Mouse (Mus musculus) hindbrain, embryonic 12.5 days (tissue): ENCODE results near the gene Tpgs1. TPM values are rescaled to one million over a fixed set of nuclear protein-coding genes. Genes with fewer than 3 reads are reported as not detected.
"Not testable (repeated sequence)": the region's sequence is repeated elsewhere in the genome, so short reads cannot be mapped to it uniquely, and the experiment has no call there.

Experiments used
- ATAC-seq: fragments of 200-750 bp; cut with Nextera tagmentation; 2 replicates; pipeline ENCODE4 v1.8.0; 2017; ENCODE audit warnings: moderate TSS enrichment; ENCODE audit not compliant: low FRiP score
- H3K27ac ChIP-seq: fragments of 300-500 bp; sonication (generic); 2 replicates; pipeline ENCODE4 v1.5.1; 2016; ENCODE audit warnings: mild to moderate bottlenecking
- H3K27me3 ChIP-seq: fragments of 300-500 bp; sonication (generic); 2 replicates; pipeline ENCODE4 v1.6.1; 2016; ENCODE audit warnings: mild to moderate bottlenecking
- H3K36me3 ChIP-seq: fragments of 300-500 bp; sonication (generic); 2 replicates; pipeline ENCODE4 v1.6.1; 2016; ENCODE audit warnings: mild to moderate bottlenecking
- H3K4me1 ChIP-seq: fragments of 300-500 bp; sonication (generic); 2 replicates; pipeline ENCODE4 v1.6.1; 2016
- H3K4me2 ChIP-seq: fragments of 300-500 bp; sonication (generic); replicated peaks from 2 replicates; pipeline ENCODE4 v1.6.1; 2016; ENCODE audit warnings: mild to moderate bottlenecking
- H3K4me3 ChIP-seq: fragments of 300-500 bp; sonication (generic); 2 replicates; pipeline ENCODE4 v1.5.1; 2016; ENCODE audit warnings: mild to moderate bottlenecking
- H3K9ac ChIP-seq: fragments of 300-500 bp; sonication (generic); 2 replicates; pipeline ENCODE4 v1.6.1; 2016; ENCODE audit warnings: mild to moderate bottlenecking, moderate library complexity
- H3K9me3 ChIP-seq: fragments of 300-500 bp; sonication (generic); replicated peaks from 2 replicates; pipeline ENCODE4 v1.6.1; 2016; ENCODE audit warnings: mild to moderate bottlenecking
- WGBS: fragments of 180-500 bp; shearing (Covaris S2); methylation state at CpG from one replicate; pipeline ENCODE4 v1.1.7; 2016; 5-methylcytosine and 5-hydroxymethylcytosine counted together
- polyA plus RNA-seq: library from polyadenylated mRNA; unstranded; fragments of >200 nt; fragmentation: Nextera tagmentation; extraction: Ambion mirVana; gene quantifications from 2 replicates; pipeline ENCODE4 v1.2.1, GENCODE M21; 2016

Gene Tpgs1
- polyA plus RNA-seq, 1 experiment from 2014 or later: 69.4 TPM

DNA sequence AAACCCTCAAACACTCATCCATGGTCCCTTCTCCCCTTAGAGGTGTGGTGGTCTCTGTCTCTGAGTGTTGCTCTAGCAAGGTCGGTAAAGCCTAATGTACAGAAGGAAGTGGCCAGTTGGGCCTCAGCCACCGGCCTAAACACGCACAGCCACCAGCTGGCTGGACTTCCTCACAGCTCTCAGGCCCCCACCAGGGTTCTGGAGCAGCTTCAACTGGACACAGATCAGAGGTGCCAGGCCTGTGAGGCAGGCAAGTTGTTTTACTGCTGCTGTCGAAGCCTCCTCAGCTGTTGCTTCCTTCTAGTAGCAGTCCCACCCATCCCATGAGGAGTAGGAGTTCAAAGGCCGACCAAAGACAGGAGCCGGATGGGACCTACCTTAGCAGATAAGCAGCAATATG lies 28.7 kb downstream of the Tpgs1 start:
- WGBS: 82% methylated on average over 6 of the region's 6 CpGs
- 0 out of 2 replicates have a peak, but pooled peaks cover 2% of the 10 kb centered on the region for H3K4me1 ChIP-seq
- H3K9ac ChIP-seq: no peak overlapping the region
- H3K27ac ChIP-seq: no peak overlapping the region
- no peak overlapping the region for H3K4me3 ChIP-seq
- H3K9me3 ChIP-seq: no peaks in the 10 kb centered on the region
- H3K27me3 ChIP-seq: no peaks in the 10 kb centered on the region
- no peak overlapping the region for H3K4me2 ChIP-seq
- no peaks in the 10 kb centered on the region for H3K36me3 ChIP-seq
- no peak for ATAC-seq

DNA sequence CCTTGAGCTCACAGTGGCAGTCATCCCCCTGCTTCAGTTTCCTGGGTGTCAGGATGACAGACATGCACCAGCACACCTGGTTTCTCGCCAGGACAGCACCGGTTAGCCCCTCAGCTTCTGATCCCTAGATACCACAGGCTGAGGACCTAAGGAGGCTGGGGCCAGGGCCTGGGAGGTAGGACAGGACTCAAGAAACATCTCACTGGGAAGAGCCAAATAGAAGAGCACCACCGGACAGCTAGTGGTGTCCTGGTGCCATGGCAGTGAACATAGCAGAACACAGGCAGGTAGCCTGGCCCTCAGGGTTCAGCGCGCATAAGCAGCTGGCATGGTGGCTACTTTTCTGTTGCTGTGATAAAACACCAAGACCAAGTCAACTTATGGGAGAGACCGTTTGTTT lies 29.3 kb downstream of the Tpgs1 start:
- Histone ChIP-seq H3K36me3 (no peaks in the 10 kb centered on the region), H3K27ac (no peak overlapping the region), H3K9me3 (no peaks in the 10 kb centered on the region), H3K9ac (no peak overlapping the region), H3K4me3 (no peak overlapping the region), H3K27me3 (no peaks in the 10 kb centered on the region), H3K4me2 (no peak overlapping the region), H3K4me1 (0 out of 2 replicates have a peak, but pooled peaks cover 2% of the 10 kb centered on the region)
- ATAC-seq: no peak
- WGBS: 90% methylated on average over 6 of the region's 6 CpGs

DNA sequence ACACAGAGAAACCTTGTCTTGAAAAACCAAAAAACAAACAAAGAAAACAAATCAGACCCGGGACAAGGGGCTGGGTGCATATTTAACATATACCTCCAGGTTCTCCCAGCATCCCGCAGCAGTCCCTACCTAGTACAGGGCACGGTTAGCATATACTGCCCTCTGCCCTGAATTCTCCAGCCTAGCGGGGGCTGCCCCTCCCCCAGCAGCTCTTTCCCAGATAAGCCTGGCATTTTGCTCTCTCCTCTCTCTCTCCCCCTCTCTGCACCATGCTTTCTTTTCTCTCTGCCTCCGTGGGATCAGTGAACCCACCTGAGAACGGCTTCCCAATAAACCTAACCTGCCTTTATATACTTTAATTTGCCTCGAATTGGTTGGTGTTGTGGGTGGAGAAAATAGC lies 31.5 kb downstream of the Tpgs1 start:
- no peaks in the 10 kb centered on the region for H3K27me3 ChIP-seq
- WGBS: 50% methylated on average over 7 of the region's 7 CpGs
- H3K4me3 ChIP-seq: no peak overlapping the region
- H3K9me3 ChIP-seq: no peaks in the 10 kb centered on the region
- H3K36me3 ChIP-seq: no peaks in the 10 kb centered on the region
- H3K4me1 ChIP-seq: peaks cover 12% of the 10 kb centered on the region
- no peak overlapping the region for H3K4me2 ChIP-seq
- ATAC-seq: no peak
- peak overlapping the region; percentile 10; the same call in 1 of the 2 replicates for H3K9ac ChIP-seq
- no peak overlapping the region for H3K27ac ChIP-seq

DNA sequence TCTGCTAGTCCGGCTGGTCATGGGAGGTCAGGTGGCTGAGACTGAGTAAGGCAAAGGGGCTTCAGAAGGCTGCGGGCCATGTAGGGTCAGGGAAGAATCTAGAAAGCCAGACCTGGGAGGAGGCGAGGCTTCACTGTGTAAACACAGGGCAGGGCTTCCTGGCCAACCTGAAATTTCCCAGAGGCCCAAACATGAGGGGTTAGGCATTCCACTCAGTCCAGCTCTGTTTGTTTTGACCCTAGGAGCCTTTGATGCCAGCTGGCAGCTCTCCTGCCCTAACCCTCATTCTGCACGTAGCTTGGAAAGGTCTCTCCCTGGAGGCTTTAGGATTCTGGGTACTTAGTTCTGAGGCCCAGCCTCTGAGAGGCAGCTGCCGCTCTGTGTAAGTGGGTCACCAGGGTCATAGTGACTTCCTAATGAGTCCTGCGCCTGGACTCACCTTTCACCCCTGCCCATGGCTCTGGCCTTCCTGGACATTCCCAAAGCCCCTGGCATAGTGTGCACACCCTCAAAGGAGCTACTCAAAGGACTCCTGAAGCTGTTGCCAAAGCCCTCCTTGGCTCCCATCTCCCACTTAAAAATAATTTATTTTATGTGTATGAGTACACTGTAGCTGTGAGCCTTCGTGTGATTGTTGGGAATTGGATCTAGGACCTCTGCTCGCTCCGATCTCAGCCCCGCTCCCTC lies 32.4 kb downstream of the Tpgs1 start:
- WGBS: 48% methylated on average over 10 of the region's 10 CpGs
- no peaks in the 10 kb centered on the region for H3K27me3 ChIP-seq
- H3K4me2 ChIP-seq: no peak overlapping the region
- H3K27ac ChIP-seq: no peak overlapping the region
- no peak for ATAC-seq
- no peak overlapping the region for H3K4me3 ChIP-seq
- H3K36me3 ChIP-seq: 0 out of 2 replicates have a peak, but pooled peaks cover 6% of the 10 kb centered on the region
- no peak overlapping the region for H3K9ac ChIP-seq
- H3K4me1 ChIP-seq: peaks cover 19% of the 10 kb centered on the region
- no peaks in the 10 kb centered on the region for H3K9me3 ChIP-seq

DNA sequence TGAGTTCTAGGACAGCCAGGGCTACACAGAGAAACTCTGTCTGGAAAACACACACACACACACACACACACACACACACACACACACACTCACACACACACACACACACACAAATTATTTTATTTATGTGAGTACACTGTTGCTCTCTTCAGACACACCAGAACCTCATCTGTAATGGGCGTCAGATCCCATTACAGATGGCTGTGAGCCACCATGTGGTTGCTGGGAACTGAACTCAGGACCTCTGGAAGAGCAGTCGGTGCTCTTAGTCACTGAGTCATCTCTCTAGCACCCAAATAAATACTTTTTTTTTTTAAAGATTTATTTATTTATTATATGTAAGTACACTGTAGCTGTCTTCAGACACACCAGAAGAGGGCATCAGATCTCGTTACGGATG lies 33.8 kb downstream of the Tpgs1 start:
- H3K4me2 ChIP-seq, H3K27ac ChIP-seq, H3K4me3 ChIP-seq, H3K9me3 ChIP-seq, ATAC-seq, H3K9ac ChIP-seq, H3K27me3 ChIP-seq, H3K36me3 ChIP-seq: not testable (repeated sequence)
- peaks cover 32% of the 10 kb centered on the region for H3K4me1 ChIP-seq
- 91% methylated on average over 4 of the region's 4 CpGs for WGBS

DNA sequence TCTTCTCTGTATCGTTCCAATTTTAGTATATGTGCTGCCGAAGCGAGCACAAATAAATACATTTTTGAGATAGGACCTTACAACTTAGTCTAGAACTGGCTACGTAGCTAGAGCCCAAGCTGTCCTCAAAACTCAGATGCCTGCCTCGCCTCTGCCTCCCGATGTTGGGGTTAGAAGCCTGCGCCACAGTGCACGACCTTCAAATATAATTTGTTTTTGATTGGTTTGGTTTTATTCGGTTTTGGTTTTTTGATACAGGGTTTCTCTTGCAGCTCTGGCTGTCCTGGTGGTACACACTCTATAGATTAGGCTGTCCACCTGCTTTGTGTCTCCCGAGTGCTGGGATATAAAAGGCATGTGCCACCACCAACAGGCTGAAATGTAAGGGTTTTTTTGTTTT lies 34.4 kb downstream of the Tpgs1 start:
- Histone ChIP-seq H3K36me3 (0 out of 2 replicates have a peak, but pooled peaks cover 8% of the 10 kb centered on the region), H3K4me1 (peaks cover 32% of the 10 kb centered on the region), H3K4me3 (peak overlapping the region; percentile 76; the same call in 1 of the 2 replicates), H3K4me2 (peak overlapping the region; percentile 93), H3K9ac (peak overlapping the region; percentile 23; the same call in 1 of the 2 replicates), H3K9me3 (no peaks in the 10 kb centered on the region), H3K27me3 (no peaks in the 10 kb centered on the region), H3K27ac (peak overlapping the region; percentile 84)
- WGBS: 83% methylated on average over 10 of the region's 10 CpGs
- no peak for ATAC-seq

DNA sequence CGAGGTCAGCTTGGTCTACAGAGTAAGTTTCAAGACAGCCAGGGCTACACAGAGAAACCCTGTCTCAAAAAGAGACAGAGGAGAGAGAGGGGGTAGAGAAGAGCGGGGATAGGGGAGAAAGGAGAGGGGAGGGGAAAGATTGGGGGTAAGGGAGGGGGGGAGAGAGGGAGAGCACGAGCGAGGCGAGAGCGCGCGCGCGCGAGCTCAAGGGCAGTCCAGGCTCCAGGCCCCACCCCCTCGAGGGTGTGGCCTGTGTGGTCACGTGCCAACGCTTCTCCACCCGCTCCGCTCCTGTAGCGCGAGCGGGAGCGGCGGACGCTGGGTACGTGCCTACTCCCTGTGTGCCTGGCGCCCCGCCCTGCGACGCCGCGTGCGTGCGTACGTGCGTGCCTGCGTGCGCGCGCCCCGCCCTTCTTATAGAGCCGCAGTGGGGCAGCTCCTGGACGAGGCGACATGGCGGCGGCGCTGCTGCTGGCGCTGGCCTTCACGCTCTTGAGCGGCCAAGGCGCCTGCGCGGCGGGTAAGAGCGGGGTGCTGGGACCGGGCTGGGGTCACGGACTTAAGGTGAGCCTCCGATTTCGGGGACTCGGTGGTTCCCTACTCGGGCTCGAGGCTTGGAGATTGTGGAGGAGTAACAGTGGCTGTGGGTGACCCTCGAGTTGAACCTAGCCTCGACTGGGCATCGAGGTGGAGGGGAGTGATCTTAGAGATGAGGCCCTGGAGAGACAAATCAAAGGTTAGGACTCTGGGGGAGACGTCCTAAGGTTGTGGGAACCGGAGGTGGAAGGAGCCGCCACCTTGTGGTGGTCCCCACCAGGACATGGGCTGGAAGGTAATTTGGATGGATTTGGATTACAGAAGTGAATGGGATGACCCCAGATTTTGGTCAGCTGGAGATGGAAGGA lies 35.1 kb downstream of the Tpgs1 start, which contains the start of gene Bsg:
Gene Bsg, plus strand, starts transcription at position 427 of the 905 bp plus-strand sequence.
- peak within 1 kb of the TSS; percentile 84 for H3K27ac ChIP-seq
- peak within 1 kb of the TSS; percentile 76 for H3K4me3 ChIP-seq
- no peaks in the 10 kb centered on the region for H3K9me3 ChIP-seq
- peaks cover 16% of the 10 kb centered on the region for H3K36me3 ChIP-seq
- peak within 1 kb of the TSS; percentile 93 for H3K4me2 ChIP-seq
- H3K4me1 ChIP-seq: peaks cover 32% of the 10 kb centered on the region
- ATAC-seq: peak; percentile 97
- H3K27me3 ChIP-seq: no peaks in the 10 kb centered on the region
- WGBS: under 1% methylated on average over 65 of the region's 65 CpGs
- peak within 1 kb of the TSS; percentile 84 for H3K9ac ChIP-seq

DNA sequence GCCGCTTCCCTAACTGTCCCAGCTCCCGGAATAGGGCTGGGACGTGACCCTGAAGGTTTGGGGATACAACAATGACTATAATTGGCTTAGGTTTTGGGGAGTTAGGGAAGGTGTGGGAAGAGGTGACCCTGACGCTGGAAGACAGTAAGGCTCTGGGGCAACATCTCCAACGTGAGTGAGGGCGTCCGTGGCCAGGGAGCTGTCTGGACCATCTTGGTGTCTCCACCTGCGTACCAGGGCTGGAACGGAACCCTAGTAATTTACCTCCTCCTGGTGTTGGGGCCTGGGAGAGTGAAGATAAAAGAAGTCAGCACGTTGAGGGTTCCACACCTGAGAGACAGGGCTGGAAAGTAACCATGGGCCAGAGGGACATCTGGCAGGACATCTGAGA lies 35.8 kb downstream of the Tpgs1 start:
- Histone ChIP-seq H3K4me2 (peak overlapping the region; percentile 93), H3K9ac (peak overlapping the region; percentile 84), H3K27me3 (no peaks in the 10 kb centered on the region), H3K27ac (peak overlapping the region; percentile 84), H3K4me1 (peaks cover 32% of the 10 kb centered on the region), H3K4me3 (peak overlapping the region; percentile 76), H3K36me3 (peaks cover 22% of the 10 kb centered on the region), H3K9me3 (no peaks in the 10 kb centered on the region)
- 5% methylated on average over 10 of the region's 10 CpGs for WGBS
- ATAC-seq: no peak

DNA sequence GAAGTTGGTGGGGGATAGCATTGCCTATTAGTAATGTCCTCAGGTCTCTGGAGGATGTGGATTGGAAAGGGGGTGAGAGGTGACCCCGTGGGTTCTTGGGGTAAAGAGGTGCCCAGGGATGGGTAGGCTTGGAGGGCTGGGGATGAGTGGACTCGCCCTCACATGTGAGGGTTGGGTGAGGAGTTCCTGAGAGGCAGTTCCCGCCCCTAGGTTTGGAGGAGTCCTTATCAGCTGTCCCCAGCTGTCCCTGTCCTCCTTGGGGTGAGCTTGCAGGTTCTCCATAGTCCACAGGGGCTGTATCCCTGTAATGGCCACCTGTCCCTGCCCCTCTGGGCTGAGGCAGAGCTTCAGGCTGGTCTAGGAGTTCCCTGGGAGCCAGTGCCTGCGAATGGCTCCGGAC lies 36.8 kb downstream of the Tpgs1 start:
- WGBS: 78% methylated on average over 5 of the region's 5 CpGs
- peak overlapping the region; percentile 84 for H3K9ac ChIP-seq
- H3K4me3 ChIP-seq: peak overlapping the region; percentile 76; the same call in 1 of the 2 replicates
- H3K27ac ChIP-seq: no peak overlapping the region
- peaks cover 32% of the 10 kb centered on the region for H3K36me3 ChIP-seq
- no peaks in the 10 kb centered on the region for H3K9me3 ChIP-seq
- H3K4me1 ChIP-seq: peaks cover 32% of the 10 kb centered on the region
- no peaks in the 10 kb centered on the region for H3K27me3 ChIP-seq
- no peak for ATAC-seq
- peak overlapping the region; percentile 93 for H3K4me2 ChIP-seq

DNA sequence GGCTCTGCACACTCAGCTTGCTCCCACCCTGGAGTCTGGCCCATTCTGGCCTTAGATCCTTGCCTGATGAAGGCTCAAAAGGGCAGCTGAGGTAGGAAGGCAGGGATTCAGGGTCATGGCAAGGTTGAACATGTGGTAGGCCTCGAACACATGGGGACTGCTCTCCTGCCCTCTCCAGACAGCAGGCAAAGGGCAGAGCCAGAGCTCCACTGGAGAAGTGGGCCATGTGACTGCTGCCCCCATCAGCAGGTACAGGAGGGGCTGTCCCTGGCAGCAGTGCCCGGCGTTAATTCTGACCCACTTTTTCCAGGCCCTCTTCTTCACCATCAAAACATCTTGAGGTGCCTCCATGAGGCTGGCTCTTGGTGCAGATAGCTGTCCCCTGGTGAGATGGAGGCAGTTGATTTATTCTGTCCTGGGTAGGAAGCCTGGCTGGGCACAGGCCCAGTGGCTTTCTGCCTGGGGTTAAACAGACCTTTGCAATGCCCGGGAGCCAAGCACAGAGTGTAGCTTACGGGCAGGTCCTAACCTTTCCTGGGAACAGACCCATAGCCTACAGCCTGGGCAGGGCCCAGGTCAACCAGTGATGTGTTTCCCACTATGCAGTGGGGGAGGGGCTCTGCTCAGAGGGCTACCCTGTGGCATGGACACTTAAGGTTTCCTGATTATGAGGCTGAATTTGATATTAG lies 37.4 kb downstream of the Tpgs1 start:
- Histone ChIP-seq H3K27ac (no peak overlapping the region; the same call in 1 of the 2 replicates), H3K9ac (peak overlapping the region; percentile 84), H3K27me3 (no peaks in the 10 kb centered on the region), H3K9me3 (no peaks in the 10 kb centered on the region), H3K36me3 (peaks cover 38% of the 10 kb centered on the region), H3K4me1 (peaks cover 32% of the 10 kb centered on the region), H3K4me2 (peak overlapping the region; percentile 93), H3K4me3 (0 out of 2 replicates have a peak overlapping the region, but pooled peaks have one; percentile 76)
- ATAC-seq: no peak
- WGBS: 82% methylated on average over 5 of the region's 5 CpGs

DNA sequence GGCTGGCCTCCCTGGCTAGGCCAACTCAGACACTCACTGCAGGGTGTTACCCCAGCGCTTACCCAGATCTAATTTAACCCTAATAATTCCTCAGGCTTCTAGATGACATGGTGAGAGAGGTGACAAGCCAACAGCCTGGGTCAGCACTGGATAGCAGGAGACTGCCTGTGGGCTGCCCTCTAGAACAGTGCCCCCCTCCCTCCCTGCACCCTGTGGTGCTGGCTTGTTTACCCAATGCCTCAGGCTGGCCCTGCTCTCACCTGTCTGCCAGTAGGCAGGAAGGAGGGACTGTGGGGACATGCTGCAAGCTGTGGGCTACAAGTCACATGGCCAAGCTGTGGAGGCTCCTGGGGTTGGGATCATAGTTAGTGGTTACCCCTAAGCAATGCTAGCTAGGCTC lies 38.0 kb downstream of the Tpgs1 start:
- H3K4me3 ChIP-seq: peak overlapping the region; percentile 12; the same call in 1 of the 2 replicates
- no peaks in the 10 kb centered on the region for H3K27me3 ChIP-seq
- H3K4me2 ChIP-seq: peak overlapping the region; percentile 93; the same call in 1 of the 2 replicates
- H3K9ac ChIP-seq: peak overlapping the region; percentile 5
- H3K4me1 ChIP-seq: peaks cover 32% of the 10 kb centered on the region
- 74% methylated on average over 1 of the region's 1 CpGs for WGBS
- H3K27ac ChIP-seq: no peak overlapping the region
- peaks cover 44% of the 10 kb centered on the region for H3K36me3 ChIP-seq
- no peak for ATAC-seq
- no peaks in the 10 kb centered on the region for H3K9me3 ChIP-seq

DNA sequence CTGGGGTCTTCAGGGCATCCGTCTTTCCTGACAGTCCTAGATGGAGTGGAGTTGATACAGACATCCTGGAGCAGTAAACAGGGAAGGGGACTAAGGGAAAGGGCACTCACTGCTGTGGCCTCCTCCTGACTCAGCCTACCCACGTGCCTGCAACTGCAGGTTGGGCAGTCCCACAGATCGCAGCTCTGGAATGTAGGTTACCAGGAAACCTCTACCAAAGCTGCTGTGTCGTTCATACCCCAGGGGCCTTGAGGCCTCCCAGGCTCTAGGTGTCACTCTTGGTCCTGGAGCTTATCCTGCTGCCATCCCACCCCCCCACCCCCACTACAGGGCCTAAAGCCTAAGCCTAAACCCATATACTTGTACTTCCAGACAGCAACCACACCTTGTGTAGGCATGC lies 38.6 kb downstream of the Tpgs1 start:
- H3K36me3 ChIP-seq: peaks cover 45% of the 10 kb centered on the region
- no peaks in the 10 kb centered on the region for H3K9me3 ChIP-seq
- no peak overlapping the region for H3K27ac ChIP-seq
- WGBS: 73% methylated on average over 4 of the region's 4 CpGs
- no peaks in the 10 kb centered on the region for H3K27me3 ChIP-seq
- ATAC-seq: no peak
- H3K9ac ChIP-seq: peak overlapping the region; percentile 5; the same call in 1 of the 2 replicates
- peaks cover 32% of the 10 kb centered on the region for H3K4me1 ChIP-seq
- no peak overlapping the region for H3K4me2 ChIP-seq
- no peak overlapping the region for H3K4me3 ChIP-seq
